Mouse (Mus musculus) midbrain, embryonic 13.5 days (tissue): Measurements from ENCODE around the gene Cwc25. TPM values are rescaled to one million over a fixed set of nuclear protein-coding genes. Genes with fewer than 3 reads are reported as not detected.

ENCODE experiments used
- microRNA-seq: library from miRNA; unstranded; fragments of <30 nt; microRNA quantifications from one replicate; pipeline ENCODE4, GENCODE M21; 2016
- polyA plus RNA-seq: library from polyadenylated mRNA; unstranded; fragments of >200 nt; fragmentation: Nextera tagmentation; extraction: Ambion mirVana; gene quantifications from 2 replicates; pipeline ENCODE4 v1.2.1, GENCODE M21; 2015

The Cwc25 gene
- polyA plus RNA-seq, 1 experiment from 2014 or later = 19.0 TPM

Small RNAs within 50 kb of the gene (microRNA-seq; reads per million reads assigned to microRNA genes)
- not detected for gene Mir8102

Other genes starting within 250 kb of the Cwc25 start
- gene Srcin1, start 190.4 kb downstream of the Cwc25 start, polyA plus RNA-seq = 7.0 and 8.5 TPM in 2 replicates
- 3.0 and 4.2 TPM in 2 replicates for gene Epop, start 136.9 kb downstream of the Cwc25 start, polyA plus RNA-seq
- gene Mllt6, start 103.1 kb downstream of the Cwc25 start, polyA plus RNA-seq = 3.1 and 3.9 TPM in 2 replicates
- gene Cisd3, start 80.7 kb downstream of the Cwc25 start, polyA plus RNA-seq = 14.4 and 16.1 TPM in 2 replicates
- gene Pcgf2, start 66.1 kb downstream of the Cwc25 start, polyA plus RNA-seq = 23.6 and 25.3 TPM in 2 replicates
- 503 and 505 TPM in 2 replicates for gene Psmb3, start 63.2 kb downstream of the Cwc25 start, polyA plus RNA-seq
- 3.7 and 4.0 TPM in 2 replicates for gene Pip4k2b, start 21.9 kb downstream of the Cwc25 start, polyA plus RNA-seq
- gene 1700001P01Rik, start 9.4 kb upstream of the Cwc25 start, polyA plus RNA-seq = 0.81 and 1.1 TPM in 2 replicates
- gene Rpl23, start 15.9 kb upstream of the Cwc25 start, polyA plus RNA-seq = 363 and 377 TPM in 2 replicates
- gene Lasp1, start 32.4 kb upstream of the Cwc25 start, polyA plus RNA-seq = 136 and 137 TPM in 2 replicates
- gene B230217C12Rik, start 74.2 kb upstream of the Cwc25 start, polyA plus RNA-seq = 23.2 and 24.8 TPM in 2 replicates
- 0.59 and 0.74 TPM in 2 replicates for gene Fbxo47, start 117.6 kb upstream of the Cwc25 start, polyA plus RNA-seq
- gene Plxdc1, start 219.9 kb upstream of the Cwc25 start, polyA plus RNA-seq = 0.38 and 0.63 TPM in 2 replicates
- gene Arl5c, start 229.6 kb upstream of the Cwc25 start, polyA plus RNA-seq = 8.0 and 10.5 TPM in 2 replicates